Mouse (Mus musculus) heart, adult 2 months (tissue): Measurements from ENCODE around the gene Nfkb1. TPM values are rescaled to one million over a fixed set of nuclear protein-coding genes. Genes with fewer than 3 reads are reported as not detected.

Experiments used
- DNase-seq, 2 experiments: peaks; one replicate each; pipeline ENCODE4 v3.0.0; 2021
- H3K27ac ChIP-seq: fragments of 200-600 bp; 2 replicates; pipeline ENCODE4 v1.8.1; 2022
- H3K27me3 ChIP-seq: fragments of 200-500 bp; 2 replicates; pipeline ENCODE4 v1.6.1; 2012; ENCODE audit warnings: mild to moderate bottlenecking, low read length, inconsistent platforms, mixed read lengths; ENCODE audit not compliant: control insufficient read depth, insufficient read depth
- H3K36me3 ChIP-seq: fragments of 200-500 bp; 2 replicates; pipeline ENCODE4 v1.6.1; 2012; ENCODE audit warnings: low read length, inconsistent platforms; ENCODE audit not compliant: control insufficient read depth, insufficient read depth
- H3K4me1 ChIP-seq: fragments of 200-500 bp; 2 replicates; pipeline ENCODE4 v1.6.1; 2011; ENCODE audit warnings: low read length; ENCODE audit not compliant: control insufficient read depth, insufficient read depth
- H3K4me3 ChIP-seq: fragments of 200-600 bp; 2 replicates; pipeline ENCODE4 v1.8.1; 2022
- H3K79me2 ChIP-seq: fragments of 200-500 bp; replicated peaks from 2 replicates; pipeline ENCODE4 v1.6.1; 2012; ENCODE audit warnings: mild to moderate bottlenecking, inconsistent platforms, low read length, moderate library complexity, mixed read lengths; ENCODE audit not compliant: control insufficient read depth, insufficient read depth
- H3K9ac ChIP-seq: fragments of 200-500 bp; 2 replicates; pipeline ENCODE4 v1.6.1; 2012; ENCODE audit warnings: low read depth, mild to moderate bottlenecking, control low read depth, inconsistent platforms, low read length, mixed read lengths
- CTCF ChIP-seq: fragments of 200-600 bp; IDR thresholded peaks from 2 replicates; pipeline ENCODE4 v1.8.1; 2022; ENCODE audit warnings: antibody characterized with exemption, mild to moderate bottlenecking, moderate library complexity
- EP300 ChIP-seq: fragments of 200-500 bp; IDR thresholded peaks from 2 replicates; pipeline ENCODE4 v1.6.1; 2011; ENCODE audit warnings: low read depth, low read length, control low read depth; ENCODE audit not compliant: insufficient read depth
- POLR2A ChIP-seq: fragments of 200-500 bp; IDR thresholded peaks from 2 replicates; pipeline ENCODE4 v1.6.1; 2011; ENCODE audit warnings: mild to moderate bottlenecking, low read depth, low read length, control low read depth; ENCODE audit not compliant: insufficient read depth
- WGBS: fragments of 180-500 bp; shearing (Covaris S2); methylation state at CpG from one replicate; pipeline ENCODE4 v1.1.7; 2018; 5-methylcytosine and 5-hydroxymethylcytosine counted together
- intact Hi-C: fragments of 180-260 bp; cut with DNase I; formaldehyde crosslinking; loops from one replicate; pipeline ENCODE4 v1.15.1; 2025
- polyA plus RNA-seq: library from polyadenylated mRNA; depleted of rRNA; stranded (reverse); fragments of >200 nt; gene quantifications from 2 replicates; pipeline ENCODE4 v1.2.3, GENCODE M21; 2012
- total RNA-seq, 2 experiments: library from RNA; stranded (reverse); gene quantifications; 2 replicates each; pipeline ENCODE4 v1.2.3; 2021

Nfkb1 gene
- total and polyA plus RNA-seq, 3 experiments: 33.5 to 44.4 (median 33.6) TPM

GRCm38 (mm10) chr3:135590471-135590870, 100.9 kb downstream of the Nfkb1 start:
- no peaks in the 10 kb centered on the region for H3K27me3 ChIP-seq
- intact Hi-C loops: loop anchor here (5.0 kb wide), 1 partner anchor 33 kb away; no protein-coding TSS in a partner anchor
- peaks cover 3% of the 10 kb centered on the region for H3K4me1 ChIP-seq
- H3K36me3 ChIP-seq: peaks cover 2% of the 10 kb centered on the region; the same call in 1 of the 2 replicates
- H3K27ac ChIP-seq: no peak overlapping the region
- no peak overlapping the region for H3K9ac ChIP-seq
- no peak overlapping the region for H3K4me3 ChIP-seq
- no peaks in the 10 kb centered on the region for H3K79me2 ChIP-seq
- TF ChIP-seq POLR2A: no peak
- TF ChIP-seq EP300: no peak
- no peak for TF ChIP-seq CTCF
- WGBS: 68% methylated on average over 4 of the region's 4 CpGs
- DNase-seq: no peak

- intact Hi-C loops: no loop called here
- WGBS: 51% methylated on average over 4 of the region's 4 CpGs
- TF ChIP-seq CTCF (no peak), POLR2A (0 out of 2 replicates have a peak, but pooled peaks have one; percentile 14), EP300 (0 out of 2 replicates have a peak, but pooled peaks have one; percentile 30)
- Histone ChIP-seq H3K27ac (peak overlapping the region; percentile 70), H3K79me2 (no peaks in the 10 kb centered on the region), H3K4me3 (no peak overlapping the region), H3K27me3 (no peaks in the 10 kb centered on the region), H3K36me3 (peaks cover 2% of the 10 kb centered on the region; the same call in 1 of the 2 replicates), H3K4me1 (peaks cover 4% of the 10 kb centered on the region), H3K9ac (no peak overlapping the region)
- peak in 1 of 2 experiments; percentile 56 for DNase-seq
These were observed 104.9 kb downstream of the Nfkb1 start for GRCm38 (mm10) chr3:135586471-135586880.

- DNase-seq: no peak
- WGBS: 46% methylated on average over 2 of the region's 2 CpGs
- Histone ChIP-seq H3K36me3 (peaks cover 2% of the 10 kb centered on the region; the same call in 1 of the 2 replicates), H3K79me2 (no peaks in the 10 kb centered on the region), H3K9ac (peak overlapping the region; percentile 17; the same call in 1 of the 2 replicates), H3K27me3 (no peaks in the 10 kb centered on the region), H3K4me3 (no peak overlapping the region), H3K27ac (peak overlapping the region; percentile 70), H3K4me1 (peaks cover 5% of the 10 kb centered on the region)
- intact Hi-C loops: no loop called here
- TF ChIP-seq POLR2A (no peak), EP300 (no peak), CTCF (no peak)
These were observed 105.3 kb downstream of the Nfkb1 start for GRCm38 (mm10) chr3:135586060-135586459.

GRCm38 (mm10) chr3:135585482-135585881, 105.9 kb downstream of the Nfkb1 start:
- peak; percentile 68 for TF ChIP-seq POLR2A
- peak; percentile 58; the same call in 1 of the 2 replicates for TF ChIP-seq EP300
- TF ChIP-seq CTCF: no peak
- Histone ChIP-seq H3K79me2 (no peaks in the 10 kb centered on the region), H3K4me1 (peaks cover 7% of the 10 kb centered on the region), H3K4me3 (no peak overlapping the region), H3K9ac (no peak overlapping the region; the same call in 1 of the 2 replicates), H3K27ac (peak overlapping the region; percentile 70), H3K27me3 (no peaks in the 10 kb centered on the region), H3K36me3 (peaks cover 2% of the 10 kb centered on the region; the same call in 1 of the 2 replicates)
- DNase-seq: peak; percentile 48 to 69
- intact Hi-C loops: no loop called here
- WGBS: 39% methylated on average over 6 of the region's 6 CpGs

GRCm38 (mm10) chr3:135582246-135582645, 109.1 kb downstream of the Nfkb1 start:
- no peak overlapping the region for H3K4me3 ChIP-seq
- WGBS: 70% methylated on average over 7 of the region's 7 CpGs
- TF ChIP-seq CTCF: no peak
- no peak overlapping the region for H3K27ac ChIP-seq
- H3K27me3 ChIP-seq: no peaks in the 10 kb centered on the region
- DNase-seq: no peak
- no peaks in the 10 kb centered on the region for H3K79me2 ChIP-seq
- H3K4me1 ChIP-seq: peaks cover 14% of the 10 kb centered on the region
- peaks cover 2% of the 10 kb centered on the region; the same call in 1 of the 2 replicates for H3K36me3 ChIP-seq
- intact Hi-C loops: loop anchor here (2.0 to 5.0 kb wide), 3 partner anchors 65 to 291 kb away; no protein-coding TSS in a partner anchor
- no peak overlapping the region for H3K9ac ChIP-seq

- no peak overlapping the region for H3K9ac ChIP-seq
- WGBS: 28% methylated on average over 10 of the region's 10 CpGs
- no peak overlapping the region for H3K4me3 ChIP-seq
- intact Hi-C loops: loop anchor here (2.0 to 5.0 kb wide), 3 partner anchors 64 to 291 kb away; no protein-coding TSS in a partner anchor
- no peak overlapping the region for H3K27ac ChIP-seq
- H3K4me1 ChIP-seq: peaks cover 12% of the 10 kb centered on the region
- peak in 1 of 2 experiments; percentile 38 for DNase-seq
- TF ChIP-seq EP300 (peak; percentile 76), CTCF (peak; percentile 74), POLR2A (0 out of 2 replicates have a peak, but pooled peaks have one; percentile 17)
- H3K36me3 ChIP-seq: peaks cover 2% of the 10 kb centered on the region; the same call in 1 of the 2 replicates
- no peaks in the 10 kb centered on the region for H3K27me3 ChIP-seq
- no peaks in the 10 kb centered on the region for H3K79me2 ChIP-seq
These were observed 109.7 kb downstream of the Nfkb1 start for GRCm38 (mm10) chr3:135581606-135582117.
